Mouse (Mus musculus) heart, postnatal 4 days (tissue): ENCODE results near the gene Pafah1b2. TPM values are rescaled to one million over a fixed set of nuclear protein-coding genes. Genes with fewer than 3 reads are reported as not detected.

Experiments used
- DNase-seq: peaks from one replicate; pipeline ENCODE4 v3.0.0; 2021
- total RNA-seq, 2 experiments: library from RNA; stranded (reverse); gene quantifications; 2 replicates each; pipeline ENCODE4 v1.2.3; 2021

Pafah1b2 gene
- total RNA-seq: 100 to 1,000 TPM; 104 TPM

DNA sequence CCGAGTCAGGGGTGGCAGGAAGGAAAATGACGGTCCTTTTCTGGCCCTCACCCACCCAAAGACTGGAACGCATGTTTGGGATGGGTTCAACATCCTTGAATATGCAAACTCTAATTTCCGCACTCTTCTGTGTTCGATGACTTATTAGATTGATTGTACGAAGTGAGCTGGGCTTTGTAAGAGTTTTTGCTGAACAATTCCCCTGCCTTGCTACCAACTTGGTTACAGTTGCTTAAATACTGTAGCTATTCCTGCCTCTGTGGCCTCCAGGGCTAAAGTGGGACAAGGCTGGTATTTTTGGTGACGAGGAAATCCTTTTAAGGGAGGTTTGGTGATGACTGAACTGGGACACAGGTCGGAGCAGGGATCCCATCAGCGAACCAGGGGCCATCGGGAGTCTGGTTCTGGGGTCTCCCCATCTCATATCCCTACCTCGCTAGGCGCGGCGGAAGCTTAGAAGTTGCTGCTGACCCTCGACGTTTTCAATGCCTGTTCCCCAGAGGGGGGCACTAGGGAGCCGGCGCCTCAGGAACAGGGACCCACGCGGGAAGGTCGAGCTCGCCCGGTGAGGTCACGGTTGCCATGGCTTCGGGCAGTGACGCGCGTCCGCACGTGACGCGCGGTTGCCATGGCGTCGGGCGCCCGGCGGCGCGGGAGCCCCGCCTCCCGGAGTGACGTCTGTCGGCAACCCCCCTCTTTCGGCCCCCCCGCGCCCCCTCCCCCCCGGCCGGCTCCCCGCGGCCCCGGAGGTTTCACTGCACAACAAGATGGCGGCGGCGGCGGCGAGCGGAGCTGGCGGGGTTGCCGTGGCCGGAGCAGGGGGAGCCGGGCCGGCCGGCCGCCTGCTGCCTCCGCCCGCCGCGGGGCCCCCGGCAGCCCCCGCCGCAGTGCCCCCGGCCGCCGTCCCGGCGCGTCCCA is at the start of gene Pafah1b2, which contains the start of gene Sik3:
Pafah1b2 (minus strand) TSS at position 600 of the 918 bp plus-strand sequence.
Sik3 (plus strand) TSS at position 730 of the 918 bp plus-strand sequence.
- DNase-seq: peak; percentile 97

- no peak for DNase-seq
These were observed 49.4 kb upstream of the Pafah1b2 start for GRCm38 (mm10) chr9:46061696-46062425.

GRCm38 (mm10) chr9:46060249-46060648 is 47.8 kb upstream of the Pafah1b2 start:
- no peak for DNase-seq

DNA sequence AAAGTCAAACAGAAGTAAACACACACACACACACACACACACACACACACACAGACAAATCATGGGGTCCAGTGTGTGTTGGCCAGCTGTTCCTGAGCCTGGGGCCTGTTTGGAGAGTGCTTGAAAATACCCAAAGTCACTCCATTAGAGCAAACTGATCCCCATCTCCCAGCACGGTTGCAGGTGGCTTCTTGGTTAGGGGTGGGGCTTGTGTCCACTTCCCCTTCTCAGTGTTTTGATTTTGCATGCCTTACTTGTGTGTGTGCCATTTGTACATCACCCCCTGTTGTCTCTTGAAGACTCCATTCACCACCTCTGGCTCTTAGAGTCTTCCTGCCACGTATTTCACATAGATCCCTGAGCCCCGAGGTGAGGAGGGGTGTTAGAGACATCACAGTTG is 45.6 kb upstream of the Pafah1b2 start:
- no peak for DNase-seq

- no peak for DNase-seq
These were observed 40.6 kb upstream of the Pafah1b2 start for GRCm38 (mm10) chr9:46053014-46053666.

DNA sequence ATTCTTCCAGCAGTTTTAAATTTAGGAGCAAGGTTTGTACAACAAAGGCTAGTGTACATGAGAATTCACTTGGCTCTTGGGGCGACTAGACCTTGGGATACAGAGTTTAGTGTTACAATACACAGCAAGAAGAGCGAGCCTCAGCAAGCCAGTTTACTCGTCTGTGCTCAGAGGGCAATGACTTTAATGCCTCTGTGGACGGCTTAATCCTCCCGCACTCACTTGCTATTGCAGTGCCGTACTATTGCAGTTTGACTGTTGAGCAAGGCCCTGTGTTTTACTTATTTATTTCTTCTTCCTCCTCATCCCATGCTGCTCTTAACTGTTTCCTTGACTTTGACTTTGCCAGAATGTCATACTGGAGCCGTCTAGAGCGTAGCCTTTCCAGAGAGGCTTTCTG is 37.7 kb upstream of the Pafah1b2 start:
- DNase-seq: no peak

- no peak for DNase-seq
These were observed 37.0 kb upstream of the Pafah1b2 start for GRCm38 (mm10) chr9:46049525-46049924.

DNA sequence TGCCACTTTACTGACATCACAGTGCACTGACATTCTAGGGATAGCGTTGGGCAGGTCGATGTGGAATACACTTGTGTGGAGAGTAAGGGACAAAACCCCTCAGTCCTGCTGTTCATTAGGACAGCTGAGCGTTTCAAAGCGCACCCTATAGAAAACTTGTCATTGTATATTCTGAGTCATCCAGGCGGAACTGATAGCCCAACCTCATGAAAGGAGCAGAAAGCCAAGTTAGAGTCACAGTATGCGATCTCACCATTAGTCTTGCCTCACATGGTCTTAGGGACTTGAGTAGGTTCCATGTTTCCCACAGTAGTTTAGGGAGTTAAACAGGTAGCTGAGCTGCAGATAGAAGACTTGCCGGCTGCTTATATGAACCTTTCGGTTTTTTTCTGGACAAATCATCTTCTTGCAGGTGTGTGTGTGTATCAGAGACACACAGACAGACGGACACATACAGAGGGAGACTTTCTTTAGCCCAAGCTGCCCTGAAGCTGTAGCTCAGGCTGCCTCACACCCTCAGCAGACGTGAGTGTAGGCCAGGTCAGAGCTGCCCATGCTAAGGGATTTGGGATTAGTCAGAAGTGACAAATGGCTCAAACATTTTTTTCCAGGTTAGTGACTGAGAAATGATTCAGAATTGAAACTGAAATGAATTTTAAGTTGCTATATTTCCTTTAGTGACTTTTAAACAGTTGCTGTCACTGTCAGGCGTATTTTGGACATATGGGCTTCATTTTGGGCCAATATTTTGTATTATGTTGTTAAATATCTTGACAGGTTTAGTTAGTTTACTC is 34.4 kb upstream of the Pafah1b2 start:
- no peak for DNase-seq

- DNase-seq: no peak
These were observed 31.1 kb upstream of the Pafah1b2 start for GRCm38 (mm10) chr9:46043626-46044025.

DNA sequence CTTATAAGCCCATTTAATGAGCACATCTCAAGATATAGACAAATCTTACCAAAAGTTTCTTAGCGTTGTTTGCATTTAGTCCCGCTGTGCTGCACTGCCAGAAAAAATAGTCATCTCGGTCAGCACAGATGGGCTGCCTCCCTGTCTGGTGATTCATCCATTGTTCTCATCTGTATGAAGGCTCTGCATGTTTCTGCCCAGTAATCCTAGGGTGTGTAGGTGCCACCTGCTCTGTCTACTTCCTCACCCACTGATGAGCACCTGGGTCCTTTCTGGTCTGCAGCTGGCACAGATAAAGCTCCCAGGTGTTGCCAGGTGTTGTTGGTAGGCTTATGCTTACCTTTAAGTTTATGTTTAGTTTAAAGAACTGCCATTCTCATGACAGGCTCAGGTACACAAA is 29.9 kb upstream of the Pafah1b2 start:
- no peak for DNase-seq

- DNase-seq: no peak
These were observed 28.7 kb upstream of the Pafah1b2 start for GRCm38 (mm10) chr9:46041186-46041585.

- no peak for DNase-seq
These were observed 26.3 kb upstream of the Pafah1b2 start for GRCm38 (mm10) chr9:46038786-46039185.

DNA sequence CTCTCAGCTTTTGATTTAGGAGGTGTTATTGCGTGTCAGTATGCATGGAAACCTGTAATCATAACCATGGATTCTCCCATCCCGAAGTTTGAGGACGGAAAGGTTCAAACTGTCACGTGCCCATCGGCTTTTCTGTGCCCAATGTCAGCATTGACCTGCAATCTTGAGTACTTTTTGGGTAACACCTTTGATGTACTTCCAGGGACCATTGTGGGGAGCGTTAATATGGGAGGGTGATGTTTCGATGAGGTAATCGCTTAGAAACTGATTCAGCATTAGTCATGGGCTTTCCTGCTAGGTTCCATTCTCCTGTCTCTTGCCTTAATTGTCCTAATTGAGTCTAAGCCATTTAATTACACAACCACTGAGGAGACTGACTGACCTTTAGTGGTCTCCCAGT is 24.4 kb upstream of the Pafah1b2 start:
- no peak for DNase-seq

DNA sequence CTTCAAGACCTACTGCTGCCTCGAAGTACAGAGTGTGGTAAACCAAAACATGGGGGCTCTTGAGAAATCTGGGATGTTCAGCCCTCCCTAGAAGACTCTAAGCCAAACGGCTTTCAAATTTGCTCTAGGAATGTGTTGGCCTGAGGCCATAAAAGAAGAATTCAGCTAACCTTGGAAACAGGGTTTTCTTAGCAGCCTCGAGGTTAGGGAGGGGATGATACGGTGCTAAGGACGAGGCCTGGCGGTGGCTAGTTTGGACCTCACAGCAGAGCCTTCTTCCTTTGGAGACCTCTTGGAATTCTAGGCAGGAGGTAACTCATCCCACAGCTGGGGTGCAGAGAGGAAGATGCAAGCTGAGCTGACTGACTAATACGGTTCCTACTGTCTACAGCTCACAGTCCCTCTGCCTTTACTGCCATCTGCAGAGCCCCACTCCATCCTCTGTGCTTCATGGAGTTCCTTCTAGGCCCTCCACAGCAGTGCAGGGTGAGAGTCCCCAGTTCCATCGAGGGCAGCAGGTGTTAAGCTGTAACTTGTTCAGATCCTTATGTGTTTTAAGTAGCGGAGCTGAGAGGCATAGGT is 22.9 kb upstream of the Pafah1b2 start:
- DNase-seq: no peak

DNA sequence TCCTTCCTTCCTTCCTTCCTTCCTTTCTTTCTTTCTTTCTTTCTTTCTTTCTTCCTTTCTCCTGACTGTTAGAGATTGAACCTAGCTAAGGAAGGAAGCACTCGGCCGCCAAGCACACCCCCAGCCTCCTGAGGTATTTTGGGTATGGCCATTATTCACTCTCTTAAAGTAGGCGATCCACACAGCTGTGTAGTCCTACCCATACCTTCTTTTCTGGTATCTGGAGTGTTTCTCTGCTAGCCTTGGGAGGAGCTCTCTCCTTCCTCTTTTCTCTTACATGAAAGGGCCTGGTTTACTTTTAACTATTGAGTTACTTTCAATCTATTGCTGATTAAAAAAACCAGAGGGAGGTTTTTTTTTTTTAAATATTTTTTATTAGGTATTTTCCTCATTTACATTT is 21.4 kb upstream of the Pafah1b2 start:
- DNase-seq: no peak

DNA sequence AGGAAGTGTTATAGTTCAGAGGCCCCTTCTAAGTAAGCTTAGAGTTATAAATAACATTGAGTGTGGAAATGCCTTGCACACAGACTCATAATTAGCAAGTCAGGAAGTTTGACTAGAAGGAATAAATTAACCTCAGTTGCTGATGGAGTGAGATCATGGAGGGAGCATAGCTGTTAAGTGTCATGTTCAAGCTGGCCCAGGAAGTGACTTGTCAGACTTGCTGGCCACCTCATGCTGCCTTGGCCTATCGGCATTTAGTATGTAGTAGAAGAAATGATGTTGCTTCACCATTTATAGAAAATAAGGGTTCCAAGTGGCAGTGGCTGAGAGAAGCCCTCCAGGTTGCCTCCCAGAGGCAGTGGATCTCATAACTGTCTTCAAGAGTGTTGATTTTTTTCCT is 20.6 kb upstream of the Pafah1b2 start:
- no peak for DNase-seq

- peak; percentile 69 for DNase-seq
These were observed 19.7 kb upstream of the Pafah1b2 start for GRCm38 (mm10) chr9:46032190-46032589.

- DNase-seq: no peak
These were observed 18.5 kb upstream of the Pafah1b2 start for GRCm38 (mm10) chr9:46030968-46031367.

DNA sequence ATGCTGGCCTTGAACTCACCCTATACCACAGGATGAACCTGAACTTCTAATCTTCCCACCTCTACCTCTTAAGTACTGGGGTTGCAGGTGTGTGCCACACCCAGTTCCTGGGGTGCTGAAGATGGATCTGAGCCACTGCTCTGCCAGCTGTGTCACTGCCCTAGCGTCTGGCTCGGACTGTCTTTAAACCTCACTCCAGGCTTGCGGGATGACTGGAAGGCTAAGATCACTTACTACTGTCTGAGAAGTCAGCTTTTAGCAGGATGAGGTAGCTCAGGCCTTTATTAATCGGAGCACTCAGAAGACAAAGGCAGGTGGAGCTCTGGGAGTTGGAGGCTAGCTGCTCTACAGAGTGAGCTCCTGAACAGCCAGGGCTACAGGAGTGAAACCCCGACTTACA is 17.7 kb upstream of the Pafah1b2 start:
- DNase-seq: no peak

GRCm38 (mm10) chr9:46029534-46029933 is 17.0 kb upstream of the Pafah1b2 start:
- DNase-seq: no peak

- DNase-seq: no peak
These were observed 15.5 kb upstream of the Pafah1b2 start for GRCm38 (mm10) chr9:46027994-46028393.
